Mouse (Mus musculus) macrophage (primary cell): ENCODE data around the gene Tbata. TPM values are rescaled to one million over a fixed set of nuclear protein-coding genes. Genes with fewer than 3 reads are reported as not detected.

Experiments used
- H3K27ac ChIP-seq: fragments of 350-480 bp; formaldehyde crosslinking; 2 replicates; pipeline ENCODE4 v1.9.0; 2021
- H3K36me3 ChIP-seq: fragments of 350-480 bp; formaldehyde crosslinking; 2 replicates; pipeline ENCODE4 v1.9.0; 2021; ENCODE audit errors: inconsistent target
- H3K4me3 ChIP-seq: fragments of 350-480 bp; formaldehyde crosslinking; 2 replicates; pipeline ENCODE4 v1.9.0; 2021; ENCODE audit errors: inconsistent target
- H3K79me2 ChIP-seq: fragments of 350-480 bp; formaldehyde crosslinking; 2 replicates; pipeline ENCODE4 v1.9.0; 2021; ENCODE audit errors: inconsistent target
- WGBS: methylation state at CpG from one replicate; pipeline ENCODE4 v1.1.7; 2026; ENCODE audit warnings: inconsistent platforms; ENCODE audit not compliant: missing documents; 5-methylcytosine and 5-hydroxymethylcytosine counted together
- polyA plus RNA-seq: library from polyadenylated mRNA; stranded (reverse); fragments of 250-400 nt; gene quantifications from 3 replicates; pipeline ENCODE4 v1.2.4, GENCODE M21; 2018; ENCODE audit warnings: inconsistent platforms
- total RNA-seq, 78 experiments: library from RNA; depleted of rRNA; stranded (reverse); fragments of 250-400 nt; gene quantifications; 1 replicate in 9 of 78; 2 replicates in 24 of 78; 3 replicates in 43 of 78; 4 replicates in 2 of 78; pipeline ENCODE4 v1.2.4; 2018; ENCODE audit warnings: inconsistent platforms in 56 of 78

Gene Tbata
- total RNA-seq (2018; cell fraction: chromatin; rRNA removed): not detected
- total RNA-seq (2018; cell fraction: cytosol; rRNA removed): not detected
- not detected for total RNA-seq (2018; cell fraction: nucleus; rRNA removed)
- not detected in 3 replicates for polyA plus RNA-seq

GRCm38 (mm10) chr10:61171654-61172053, at the start of gene Tbata:
Tbata (plus strand) TSS chr10:61171954.
- Histone ChIP-seq H3K27ac (no peak within 1 kb of the TSS), H3K79me2 (no peaks in the 10 kb centered on the region), H3K4me3 (no peak within 1 kb of the TSS), H3K36me3 (no peaks in the 10 kb centered on the region)
- WGBS: 81% methylated on average over 3 of the region's 3 CpGs

DNA sequence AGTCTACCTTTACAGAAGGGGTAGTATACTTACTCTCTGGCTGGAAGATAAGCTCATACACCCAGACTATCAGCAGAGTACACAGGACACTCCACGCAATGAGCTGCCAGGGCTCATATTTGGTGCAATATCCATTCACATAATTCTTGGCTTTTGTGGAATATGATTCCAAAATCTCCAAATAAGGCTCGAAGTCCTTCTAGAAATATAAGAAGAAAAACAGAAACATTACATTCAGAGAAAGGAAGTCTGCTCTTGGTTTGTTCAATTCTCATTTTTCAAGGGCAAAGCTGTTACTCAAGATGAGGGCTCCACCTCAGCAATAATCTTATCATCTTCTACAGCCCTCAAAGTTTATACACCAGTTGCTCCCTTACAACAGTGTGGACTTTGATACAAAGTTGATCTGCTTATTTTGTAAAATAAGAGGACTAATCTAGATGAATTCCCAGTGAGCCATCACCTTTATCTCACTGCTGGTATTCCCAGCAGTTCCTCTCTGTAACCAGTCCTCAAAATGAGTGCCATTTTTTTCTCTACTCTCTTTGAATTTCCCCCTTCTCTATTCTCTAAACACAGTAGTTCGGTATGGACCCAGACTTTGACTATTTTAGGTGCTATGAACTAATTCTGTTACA, 48.4 kb upstream of the Tbata start:
- H3K79me2 ChIP-seq: peaks cover 100% of the 10 kb centered on the region
- H3K4me3 ChIP-seq: no peak overlapping the region
- 78% methylated on average over 3 of the region's 3 CpGs for WGBS
- no peak overlapping the region for H3K27ac ChIP-seq
- H3K36me3 ChIP-seq: peaks cover 58% of the 10 kb centered on the region; the same call in 1 of the 2 replicates

GRCm38 (mm10) chr10:61124462-61124861, 47.3 kb upstream of the Tbata start:
- no peak overlapping the region for H3K27ac ChIP-seq
- H3K36me3 ChIP-seq: peaks cover 58% of the 10 kb centered on the region; the same call in 1 of the 2 replicates
- no peak overlapping the region for H3K4me3 ChIP-seq
- H3K79me2 ChIP-seq: peaks cover 100% of the 10 kb centered on the region
- 95% methylated on average over 2 of the region's 2 CpGs for WGBS

GRCm38 (mm10) chr10:61128701-61129365, 42.9 kb upstream of the Tbata start:
- H3K27ac ChIP-seq: no peak overlapping the region
- 100% methylated on average over 1 of the region's 1 CpGs for WGBS

DNA sequence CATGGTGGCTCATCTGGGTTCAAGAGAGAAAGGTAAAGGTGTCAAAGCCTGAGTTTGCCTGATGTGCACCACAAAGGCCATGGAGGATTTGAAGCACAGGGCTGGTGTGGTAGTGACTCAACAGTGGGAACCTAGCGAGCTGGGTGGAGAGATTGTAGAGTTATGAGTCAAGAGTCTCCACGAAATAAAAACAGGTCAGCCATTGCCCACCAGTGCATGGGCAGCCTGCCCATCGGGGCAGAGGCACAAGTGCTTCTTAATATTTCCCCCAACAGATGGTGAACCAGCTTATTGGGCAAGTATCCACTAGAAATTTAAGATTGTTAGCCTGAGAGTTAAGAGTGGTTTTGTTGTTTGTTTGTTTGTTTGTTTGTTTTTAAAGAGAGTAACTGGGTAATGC, 40.8 kb upstream of the Tbata start:
- H3K4me3 ChIP-seq: no peak overlapping the region
- peaks cover 95% of the 10 kb centered on the region for H3K79me2 ChIP-seq
- H3K27ac ChIP-seq: no peak overlapping the region
- WGBS: 89% methylated on average over 3 of the region's 3 CpGs
- H3K36me3 ChIP-seq: peaks cover 61% of the 10 kb centered on the region

More at GRCm38 (mm10) chr10:61128701-61129365, 42.9 kb upstream of the Tbata start:
- Histone ChIP-seq H3K4me3 (no peak overlapping the region), H3K79me2 (peaks cover 100% of the 10 kb centered on the region), H3K36me3 (peaks cover 71% of the 10 kb centered on the region)

DNA sequence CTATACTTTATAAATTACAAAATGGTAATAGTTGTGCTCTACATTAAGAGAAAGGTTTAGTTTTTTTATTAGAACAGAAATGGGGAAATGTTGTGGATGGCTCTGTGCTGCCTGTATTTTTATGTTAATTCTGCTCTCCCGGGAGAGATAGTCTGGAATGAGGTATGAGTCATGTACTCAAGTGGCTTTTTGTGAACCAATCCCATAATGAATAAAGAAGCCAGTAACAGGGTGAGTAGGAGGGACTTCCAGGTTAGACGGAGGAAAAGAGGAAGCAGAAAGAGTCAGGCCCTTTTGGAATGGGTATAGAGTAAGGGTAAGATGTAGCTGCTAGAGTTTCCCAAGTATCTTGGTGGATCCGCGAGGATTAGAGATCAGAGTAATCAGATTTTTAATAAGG, 37.7 kb upstream of the Tbata start:
- H3K27ac ChIP-seq: peak overlapping the region; percentile 59; the same call in 1 of the 2 replicates
- no peak overlapping the region for H3K4me3 ChIP-seq
- H3K79me2 ChIP-seq: peaks cover 93% of the 10 kb centered on the region
- WGBS: 11% methylated on average over 2 of the region's 4 CpGs
- H3K36me3 ChIP-seq: peaks cover 58% of the 10 kb centered on the region

- peaks cover 46% of the 10 kb centered on the region for H3K36me3 ChIP-seq
- WGBS: 26% methylated on average over 3 of the region's 3 CpGs
- peak overlapping the region; percentile 59 for H3K27ac ChIP-seq
- H3K4me3 ChIP-seq: no peak overlapping the region
- peaks cover 93% of the 10 kb centered on the region for H3K79me2 ChIP-seq
Observed at GRCm38 (mm10) chr10:61135226-61135839, 36.4 kb upstream of the Tbata start.

GRCm38 (mm10) chr10:61137567-61137966, 34.2 kb upstream of the Tbata start:
- Histone ChIP-seq H3K79me2 (peaks cover 93% of the 10 kb centered on the region), H3K4me3 (no peak overlapping the region), H3K27ac (no peak overlapping the region), H3K36me3 (peaks cover 45% of the 10 kb centered on the region)
- WGBS: 82% methylated on average over 1 of the region's 1 CpGs

GRCm38 (mm10) chr10:61143343-61143742, 28.4 kb upstream of the Tbata start:
- Histone ChIP-seq H3K4me3 (no peak overlapping the region), H3K79me2 (peaks cover 86% of the 10 kb centered on the region), H3K36me3 (peaks cover 22% of the 10 kb centered on the region; the same call in 1 of the 2 replicates), H3K27ac (peak overlapping the region; percentile 90)
- WGBS: 71% methylated on average over 2 of the region's 2 CpGs

GRCm38 (mm10) chr10:61145766-61146118, 26.0 kb upstream of the Tbata start:
- Histone ChIP-seq H3K27ac (peak overlapping the region; percentile 90), H3K79me2 (peaks cover 62% of the 10 kb centered on the region), H3K36me3 (peaks cover 16% of the 10 kb centered on the region; the same call in 1 of the 2 replicates), H3K4me3 (peak overlapping the region; percentile 84)
- 0% methylated on average over 2 of the region's 3 CpGs for WGBS

GRCm38 (mm10) chr10:61146119-61146806, 25.5 kb upstream of the Tbata start:
- WGBS: 3% methylated on average over 48 of the region's 53 CpGs
- Histone ChIP-seq H3K79me2 (peaks cover 56% of the 10 kb centered on the region), H3K4me3 (peak overlapping the region; percentile 84), H3K36me3 (peaks cover 10% of the 10 kb centered on the region; the same call in 1 of the 2 replicates), H3K27ac (peak overlapping the region; percentile 90)

GRCm38 (mm10) chr10:61146807-61147156, 25.0 kb upstream of the Tbata start:
- 3% methylated on average over 8 of the region's 14 CpGs for WGBS
- Histone ChIP-seq H3K79me2 (peaks cover 51% of the 10 kb centered on the region), H3K36me3 (peaks cover 5% of the 10 kb centered on the region; the same call in 1 of the 2 replicates), H3K27ac (peak overlapping the region; percentile 75), H3K4me3 (peak overlapping the region; percentile 49)

DNA sequence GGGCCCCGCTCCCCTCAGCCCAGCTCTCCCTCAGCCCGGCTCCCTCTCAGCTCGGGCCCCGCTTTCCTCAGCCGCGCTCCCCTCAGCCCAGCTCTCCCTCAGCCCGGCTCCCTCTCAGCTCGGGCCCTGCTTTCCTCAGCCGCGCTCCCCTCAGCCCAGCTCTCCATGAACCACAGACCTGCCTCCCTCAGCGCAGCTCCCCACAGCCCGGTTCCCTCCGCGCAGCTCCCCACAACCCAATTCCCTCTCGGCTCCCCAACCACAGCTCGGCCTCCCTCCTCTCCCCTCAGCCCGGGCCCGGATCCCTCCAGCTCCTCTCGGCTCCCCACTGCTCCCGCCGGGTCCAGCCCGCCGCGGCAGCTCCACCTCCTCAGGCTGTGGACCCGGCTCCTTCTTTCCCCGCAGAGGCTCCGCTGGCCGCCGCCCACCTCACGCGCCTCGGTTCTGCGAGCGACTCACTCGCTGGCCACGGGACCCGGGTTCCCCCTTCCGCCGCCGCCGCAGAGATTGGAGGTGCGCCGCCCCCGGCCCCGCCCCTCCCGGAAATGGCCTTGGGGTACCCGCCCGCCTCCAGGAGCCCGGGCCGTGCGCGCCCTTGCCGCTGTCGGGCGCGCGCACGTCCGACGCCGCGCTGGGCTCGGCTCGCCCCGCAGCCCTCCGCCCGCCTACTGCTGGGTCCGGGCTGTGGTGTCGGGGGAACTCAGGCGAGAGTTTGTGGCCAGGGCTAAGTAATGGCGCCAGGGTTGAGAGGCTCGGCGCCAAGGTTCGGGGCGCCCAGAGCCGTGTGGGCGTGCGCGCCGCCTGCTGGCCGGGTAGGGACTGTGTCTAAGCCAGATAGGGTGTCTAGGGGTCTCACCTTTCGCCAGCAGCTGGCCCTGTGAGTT, 24.4 kb upstream of the Tbata start, which contains the start of gene Sgpl1:
Gene Sgpl1 (minus strand): TSS at position 547 of the 884 bp plus-strand sequence.
- Histone ChIP-seq H3K79me2 (peaks cover 45% of the 10 kb centered on the region), H3K36me3 (no peaks in the 10 kb centered on the region; the same call in 1 of the 2 replicates), H3K27ac (peak within 1 kb of the TSS; percentile 75), H3K4me3 (peak within 1 kb of the TSS; percentile 49)
- WGBS: 1% methylated on average over 69 of the region's 82 CpGs
